Mouse (Mus musculus): ENCODE measurements at regions not wholly inside any gene's neighbourhood (a gene's known extent, or its start where the extent isn't known, plus 50 kb on each side); places are given as distances from the start of the nearest gene placed in this dataset.

- TF ChIP-seq POLR2A (IDR thresholded peaks at IDR 0.05; ENCODE audit: insufficient read depth, low read depth, low read length) (no peak), CTCF (IDR thresholded peaks at IDR 0.05; ENCODE audit: insufficient read depth, low read depth, low read length) (no peak)
These were observed 56.7 kb upstream of the Rapgef5 start for GRCm38 (mm10) chr12:117459541-117459940.
